Mouse (Mus musculus) hindbrain, embryonic 15.5 days (tissue): ENCODE measurements at regions not wholly inside any gene's neighbourhood (a gene's known extent, or its start where the extent isn't known, plus 50 kb on each side); places are given as distances from the start of the nearest gene placed in this dataset.

Experiments used
- ATAC-seq: fragments of 200-750 bp; cut with Nextera tagmentation; 2 replicates; pipeline ENCODE4 v1.8.0; 2017; ENCODE audit warnings: low read depth, moderate number of reproducible peaks, moderate TSS enrichment; ENCODE audit not compliant: low FRiP score
- H3K27ac ChIP-seq: fragments of 300-500 bp; sonication (generic); replicated peaks from 2 replicates; pipeline ENCODE4 v1.5.1; 2015; ENCODE audit warnings: mild to moderate bottlenecking, inconsistent platforms
- H3K27me3 ChIP-seq: fragments of 300-500 bp; sonication (generic); 2 replicates; pipeline ENCODE4 v1.6.1; 2015; ENCODE audit warnings: control low read depth, inconsistent platforms
- H3K36me3 ChIP-seq: fragments of 300-500 bp; sonication (generic); 2 replicates; pipeline ENCODE4 v1.6.1; 2015; ENCODE audit warnings: control low read depth, inconsistent platforms
- H3K4me1 ChIP-seq: fragments of 300-500 bp; sonication (generic); replicated peaks from 2 replicates; pipeline ENCODE4 v1.6.1; 2015; ENCODE audit warnings: control low read depth, inconsistent platforms
- H3K4me2 ChIP-seq: fragments of 300-500 bp; sonication (generic); 2 replicates; pipeline ENCODE4 v1.6.1; 2015; ENCODE audit warnings: moderate library complexity, mild to moderate bottlenecking, inconsistent platforms
- H3K4me3 ChIP-seq: fragments of 300-500 bp; sonication (generic); 2 replicates; pipeline ENCODE4 v1.5.1; 2015; ENCODE audit warnings: mild to moderate bottlenecking, inconsistent platforms
- H3K9ac ChIP-seq: fragments of 300-500 bp; sonication (generic); 2 replicates; pipeline ENCODE4 v1.6.1; 2015; ENCODE audit warnings: inconsistent platforms
- H3K9me3 ChIP-seq: fragments of 300-500 bp; sonication (generic); 2 replicates; pipeline ENCODE4 v1.6.1; 2016; ENCODE audit warnings: control low read depth, inconsistent platforms
- WGBS: fragments of 180-500 bp; shearing (Covaris S2); methylation state at CpG from one replicate; pipeline ENCODE4 v1.1.7; 2015; 5-methylcytosine and 5-hydroxymethylcytosine counted together

DNA sequence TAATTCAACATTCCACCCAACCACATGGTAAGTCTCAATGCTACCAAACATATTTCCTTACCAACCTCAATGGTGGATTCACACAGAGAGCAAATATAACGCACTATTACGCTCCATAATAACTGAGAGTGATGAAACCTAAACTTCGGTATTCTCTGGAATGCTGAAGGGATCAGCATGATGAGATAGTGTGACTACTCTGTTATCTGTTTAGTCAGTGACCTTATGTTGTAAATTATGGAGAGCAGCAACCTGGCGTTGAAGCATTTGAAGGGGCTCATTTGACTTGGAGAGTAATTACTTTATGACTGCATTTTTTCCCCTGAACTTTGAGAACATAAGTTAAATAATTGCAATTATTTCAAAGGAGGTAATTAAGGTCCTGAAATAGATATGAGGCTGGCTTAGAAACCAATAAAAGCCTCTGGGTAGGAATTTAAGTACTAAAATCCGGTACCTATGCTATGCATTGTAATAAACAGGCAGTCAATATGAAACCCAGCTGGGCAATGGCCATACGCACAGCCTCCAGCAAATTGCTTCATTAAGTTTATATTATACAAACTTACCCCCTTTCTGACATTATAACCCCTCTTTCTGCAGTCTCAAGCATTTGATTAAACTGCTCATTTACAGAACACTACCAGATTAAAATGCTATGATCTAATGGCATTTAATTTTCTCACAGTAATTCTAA is 1378.9 kb upstream of the Jmjd1c start:
- no peak overlapping the region for H3K4me3 ChIP-seq
- no peaks in the 10 kb centered on the region for H3K36me3 ChIP-seq
- H3K4me2 ChIP-seq = no peak overlapping the region
- H3K27ac ChIP-seq = no peak overlapping the region
- peak; percentile 19; the same call in 1 of the 2 replicates for ATAC-seq
- H3K9me3 ChIP-seq = no peaks in the 10 kb centered on the region
- no peaks in the 10 kb centered on the region for H3K4me1 ChIP-seq
- H3K9ac ChIP-seq = no peak overlapping the region
- 76% methylated on average over 6 of the region's 6 CpGs for WGBS
- H3K27me3 ChIP-seq = no peaks in the 10 kb centered on the region

- Histone ChIP-seq H3K4me3 (no peak overlapping the region), H3K4me1 (no peaks in the 10 kb centered on the region), H3K9me3 (no peaks in the 10 kb centered on the region), H3K27me3 (no peaks in the 10 kb centered on the region), H3K9ac (no peak overlapping the region), H3K4me2 (no peak overlapping the region), H3K27ac (no peak overlapping the region), H3K36me3 (no peaks in the 10 kb centered on the region)
- ATAC-seq = no peak
- WGBS = 66% methylated on average over 2 of the region's 2 CpGs
Measured at GRCm38 (mm10) chr10:65722496-65722895, 1373.4 kb upstream of the Jmjd1c start.

GRCm38 (mm10) chr10:65769451-65769850 is 1326.5 kb upstream of the Jmjd1c start:
- Histone ChIP-seq H3K4me3 (no peak overlapping the region), H3K9ac (no peak overlapping the region), H3K4me2 (no peak overlapping the region), H3K27ac (no peak overlapping the region), H3K4me1 (no peaks in the 10 kb centered on the region), H3K27me3 (no peaks in the 10 kb centered on the region), H3K36me3 (no peaks in the 10 kb centered on the region), H3K9me3 (no peaks in the 10 kb centered on the region)
- 46% methylated on average over 4 of the region's 4 CpGs for WGBS
- no peak for ATAC-seq

- H3K4me1 ChIP-seq = no peaks in the 10 kb centered on the region
- ATAC-seq = no peak
- no peak overlapping the region for H3K4me2 ChIP-seq
- no peak overlapping the region for H3K27ac ChIP-seq
- H3K9ac ChIP-seq = no peak overlapping the region
- H3K9me3 ChIP-seq = no peaks in the 10 kb centered on the region
- H3K4me3 ChIP-seq = no peak overlapping the region
- 86% methylated on average over 5 of the region's 5 CpGs for WGBS
- H3K27me3 ChIP-seq = no peaks in the 10 kb centered on the region
- no peaks in the 10 kb centered on the region for H3K36me3 ChIP-seq
Measured at GRCm38 (mm10) chr10:65771936-65772335, 1324.0 kb upstream of the Jmjd1c start.

DNA sequence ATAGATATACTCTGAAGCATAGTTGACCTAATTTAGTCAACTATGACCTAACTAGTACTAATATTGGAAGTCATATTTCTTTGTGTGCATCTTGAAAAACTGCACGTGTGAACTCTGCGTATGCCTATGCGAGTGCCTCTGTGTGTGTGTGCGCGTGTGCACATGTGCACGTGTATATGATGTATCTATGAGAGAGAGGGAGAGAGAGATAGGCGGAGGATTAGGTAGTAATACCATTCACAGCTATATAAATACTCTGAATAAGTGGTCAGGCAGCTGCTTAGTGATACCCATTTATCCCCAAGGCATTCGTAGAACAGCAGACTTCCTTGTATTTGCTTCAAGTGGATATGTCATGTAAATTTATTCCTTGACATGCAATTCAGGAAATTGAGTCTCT is 1310.9 kb upstream of the Jmjd1c start:
- no peak overlapping the region for H3K4me2 ChIP-seq
- no peaks in the 10 kb centered on the region for H3K9me3 ChIP-seq
- no peaks in the 10 kb centered on the region for H3K36me3 ChIP-seq
- WGBS = 83% methylated on average over 8 of the region's 8 CpGs
- no peak overlapping the region for H3K27ac ChIP-seq
- no peaks in the 10 kb centered on the region for H3K27me3 ChIP-seq
- H3K4me1 ChIP-seq = no peaks in the 10 kb centered on the region
- no peak overlapping the region for H3K4me3 ChIP-seq
- H3K9ac ChIP-seq = no peak overlapping the region
- no peak for ATAC-seq
